ENCODE assay signal across 15 mouse cellular contexts in the genomic region with DNA sequence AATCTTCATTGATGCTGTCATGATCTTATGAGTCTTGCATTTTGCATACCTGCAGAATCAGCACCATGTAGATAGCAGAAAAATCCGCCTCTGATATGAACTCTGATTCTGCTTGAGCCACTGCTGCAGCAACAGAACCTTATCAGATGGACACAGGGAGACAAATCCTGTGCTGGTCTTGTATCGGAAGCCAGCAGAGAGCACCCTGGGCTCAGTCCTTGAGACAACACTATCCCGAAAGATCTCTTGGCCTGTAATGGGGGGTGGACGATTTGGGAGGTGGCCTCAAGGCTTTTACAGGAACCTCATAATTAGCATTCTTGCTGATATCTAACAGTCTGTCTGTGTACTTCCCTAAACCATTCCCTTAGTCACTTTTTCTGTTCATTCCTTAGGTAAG.
"Had no signal": no experiment of that assay in that cellular context is flagged by ENCODE, and none has a peak within 500 bp of the region (broad histone marks: within the 10 kb centered on the region; RNA-seq: fewer than 3 reads in every experiment).

No protein-coding gene starts in this region.

- ATAC-seq: hindbrain, postnatal 0 days; intestine, embryonic 16.5 days had no signal

- DNase-seq: gastrocnemius, postnatal 14 days; gastrocnemius, postnatal 36 days; heart, adult 18-20 months; heart, postnatal 14 days; heart, postnatal 36 days; kidney, adult 11 months; kidney, adult 2 months; kidney, adult 9 months; kidney, postnatal 14 days; kidney, postnatal 36 days; layer of hippocampus, adult 9-11 months; layer of hippocampus, postnatal 36 days; liver had no signal
